Mouse (Mus musculus) urinary bladder, adult 18-20 months (tissue): ENCODE results near the gene Cyp2d10.
A peak's percentile ranks its signal among the peaks of the same experiment; 100 is the strongest.

Experiments used
- DNase-seq, 2 experiments: peaks; one replicate each; pipeline ENCODE4 v3.0.0; 2022; ENCODE audit warnings: low spot score in 2 of 2, mixed read lengths in 2 of 2

The Cyp2d10 gene

DNA sequence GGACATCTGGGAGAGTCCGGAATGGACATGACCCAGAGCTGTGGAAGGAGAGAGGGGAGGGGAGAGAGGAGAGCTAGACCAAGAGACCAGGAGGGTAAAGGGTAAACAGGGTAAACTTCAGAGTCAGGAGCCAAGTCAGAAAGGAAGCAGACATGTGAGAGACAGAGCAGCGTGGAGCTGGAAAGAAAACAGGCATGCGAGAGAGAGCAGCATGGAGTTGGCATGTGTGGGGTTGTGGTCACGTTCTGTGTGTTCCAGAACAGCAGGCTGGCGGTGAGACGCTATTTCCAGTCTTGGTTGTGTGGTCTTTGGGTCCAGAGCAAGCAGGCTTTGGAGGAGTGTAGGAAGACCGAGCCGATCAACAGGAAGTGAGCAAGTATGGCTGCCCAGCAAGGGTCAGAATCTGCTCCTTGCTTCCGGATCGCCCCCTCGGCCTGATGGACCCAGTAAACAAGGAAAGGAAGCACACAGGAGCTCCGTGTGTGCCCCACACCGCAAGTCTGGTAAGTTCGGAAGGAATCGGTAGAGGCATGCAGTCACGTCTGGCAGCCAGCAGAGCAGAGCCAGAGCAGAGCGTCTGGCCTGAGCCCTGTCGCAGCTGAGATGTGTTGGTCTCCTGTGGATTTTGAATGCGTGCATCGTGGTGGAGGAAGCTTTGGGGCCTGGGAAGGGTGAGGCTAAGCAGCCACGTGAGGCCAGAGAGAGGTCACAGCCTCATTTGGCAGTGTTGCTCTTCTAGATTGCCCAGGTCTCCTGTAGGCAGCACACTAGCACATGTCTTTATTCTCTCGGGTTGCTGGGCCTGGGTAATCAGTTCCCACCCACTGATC, 48.3 kb downstream of the Cyp2d10 start:
- DNase-seq = no peak

GRCm38 (mm10) chr15:82354126-82354945, 52.7 kb downstream of the Cyp2d10 start, which contains the start of gene Ndufa6:
Ndufa6 (minus strand) TSS chr15:82354322.
- DNase-seq = peak; percentile 93 to 96

DNA sequence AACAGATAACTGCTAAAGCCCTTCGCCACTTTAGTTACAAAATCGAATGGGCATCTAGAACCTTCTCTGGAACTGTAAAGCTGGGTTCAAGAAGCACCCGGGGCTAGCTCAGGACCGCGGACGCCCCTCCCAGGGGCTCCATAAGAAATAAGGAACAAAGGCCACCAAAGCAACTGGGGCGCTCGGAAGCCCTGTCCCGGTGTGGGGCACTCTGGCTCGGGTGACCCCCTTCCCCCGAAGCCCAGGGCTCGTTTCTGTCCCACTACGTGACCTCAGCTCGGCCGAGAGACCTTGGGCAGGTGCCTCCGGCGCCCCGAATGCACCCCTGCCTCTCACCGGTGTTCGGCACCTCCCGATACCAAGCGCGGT, 53.3 kb downstream of the Cyp2d10 start:
- no peak for DNase-seq

DNA sequence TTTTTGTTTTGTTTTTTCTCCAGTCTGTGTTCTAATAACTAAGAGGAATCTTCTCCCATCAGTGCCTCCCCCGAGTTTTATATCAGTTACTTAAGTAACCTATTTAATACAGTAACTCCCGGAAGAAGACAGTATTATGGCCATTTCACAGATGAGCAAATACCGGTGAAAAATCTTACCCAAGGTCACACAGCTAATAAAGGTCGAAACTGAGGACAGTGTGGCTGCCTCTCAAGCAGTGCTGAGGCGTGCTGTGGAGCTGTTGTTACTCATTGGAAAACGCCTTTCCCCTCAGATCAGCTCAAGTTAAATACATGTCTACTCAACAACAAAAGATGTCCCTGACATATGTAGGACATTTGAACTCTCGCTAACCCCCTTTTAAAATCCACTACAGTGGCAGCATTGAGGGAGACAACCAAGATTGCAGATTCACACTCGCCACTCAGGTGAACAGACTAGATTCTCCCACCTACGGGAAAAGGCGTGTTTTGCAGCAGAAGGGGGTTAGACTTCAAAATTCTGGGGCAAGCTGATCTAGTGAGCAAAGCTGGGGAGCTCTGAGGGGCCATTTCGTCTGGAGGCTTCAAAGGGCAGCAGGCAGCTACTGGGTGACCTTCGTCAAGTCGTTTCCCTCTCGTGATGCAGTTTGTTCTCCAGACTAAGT, 53.8 kb downstream of the Cyp2d10 start:
- DNase-seq = no peak
